Mouse (Mus musculus): ENCODE measurements around the gene Dusp14.

DNA sequence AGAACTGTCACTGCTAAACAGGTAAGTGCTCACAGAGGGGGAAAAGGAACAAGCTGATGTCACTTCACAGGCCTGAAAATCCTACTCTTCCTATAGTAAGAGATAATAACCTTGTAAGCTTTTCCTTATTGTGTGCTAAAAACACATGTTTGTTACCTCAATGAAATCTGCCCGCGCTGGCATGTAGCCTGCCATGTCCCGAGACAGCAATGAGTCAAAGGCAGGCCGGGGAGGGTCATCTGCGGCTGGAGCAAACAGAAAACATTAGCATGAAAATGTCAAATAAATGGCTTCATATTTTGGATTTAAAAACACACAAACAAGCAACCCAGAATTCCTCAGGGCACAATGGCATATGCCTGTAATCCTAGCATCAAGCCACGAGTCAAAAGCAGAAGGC lies 35.0 kb upstream of the Dusp14 start:
- TF ChIP-seq CTCF (IDR thresholded peaks at IDR 0.05; ENCODE audit: extremely low read depth, insufficient read depth, insufficient read length, insufficient replicate concordance) (no peak), POLR2A (IDR thresholded peaks at IDR 0.05; ENCODE audit: low read depth, low read length) (no peak)
